Mouse (Mus musculus) kidney, postnatal 4 days (tissue): ENCODE data around the gene Adora3.

Experiments used
- DNase-seq, 2 experiments: peaks; one replicate each; pipeline ENCODE4 v3.0.0; 2021; ENCODE audit warnings: mixed read lengths in 2 of 2

Adora3 gene

GRCm38 (mm10) chr3:105870558-105870957 is at the start of gene Adora3, which contains the start of gene Tmigd3:
Gene Adora3, plus strand, starts transcription at chr3:105870858.
Gene Tmigd3, plus strand, starts transcription at chr3:105870903.
- no peak for DNase-seq

GRCm38 (mm10) chr3:105821504-105821903 is 49.2 kb upstream of the Adora3 start:
- no peak for DNase-seq

GRCm38 (mm10) chr3:105823609-105824008 is 47.0 kb upstream of the Adora3 start:
- no peak for DNase-seq

- DNase-seq = no peak
These were observed 46.6 kb upstream of the Adora3 start for GRCm38 (mm10) chr3:105824103-105824502.

GRCm38 (mm10) chr3:105824704-105825103 is 46.0 kb upstream of the Adora3 start:
- DNase-seq = no peak

- DNase-seq = peak; percentile 43 to 60
These were observed 45.0 kb upstream of the Adora3 start for GRCm38 (mm10) chr3:105825501-105826161.

- no peak for DNase-seq
These were observed 39.1 kb upstream of the Adora3 start for GRCm38 (mm10) chr3:105831584-105831983.

- no peak for DNase-seq
These were observed 34.8 kb upstream of the Adora3 start for GRCm38 (mm10) chr3:105835875-105836274.

- DNase-seq = no peak
These were observed 33.8 kb upstream of the Adora3 start for GRCm38 (mm10) chr3:105836883-105837282.

GRCm38 (mm10) chr3:105838655-105839054 is 32.0 kb upstream of the Adora3 start:
- no peak for DNase-seq

- no peak for DNase-seq
These were observed 30.8 kb upstream of the Adora3 start for GRCm38 (mm10) chr3:105839836-105840235.

GRCm38 (mm10) chr3:105846294-105847069 is 24.2 kb upstream of the Adora3 start:
- DNase-seq = no peak

- peak in 1 of 2 experiments; percentile 33 for DNase-seq
These were observed 16.9 kb upstream of the Adora3 start for GRCm38 (mm10) chr3:105853781-105854180.

GRCm38 (mm10) chr3:105854786-105855185 is 15.9 kb upstream of the Adora3 start:
- no peak for DNase-seq

GRCm38 (mm10) chr3:105857513-105857912 is 13.1 kb upstream of the Adora3 start:
- DNase-seq = no peak

- no peak for DNase-seq
These were observed 8.8 kb upstream of the Adora3 start for GRCm38 (mm10) chr3:105861747-105862366.

GRCm38 (mm10) chr3:105864123-105864522 is 6.5 kb upstream of the Adora3 start:
- no peak for DNase-seq

GRCm38 (mm10) chr3:105865122-105865521 is 5.5 kb upstream of the Adora3 start:
- no peak for DNase-seq

- peak; percentile 44 to 71 for DNase-seq
These were observed 2.5 kb upstream of the Adora3 start for GRCm38 (mm10) chr3:105868135-105868534.

GRCm38 (mm10) chr3:105872034-105872433 is 1.4 kb downstream of the Adora3 start:
- DNase-seq = peak in 1 of 2 experiments; percentile 37

GRCm38 (mm10) chr3:105872579-105872978 is 1.9 kb downstream of the Adora3 start:
- no peak for DNase-seq

- DNase-seq = no peak
These were observed 3.1 kb downstream of the Adora3 start for GRCm38 (mm10) chr3:105873451-105874445.
